Mouse (Mus musculus): Measurements from ENCODE around the gene Coro1b. TPM values are rescaled to one million over a fixed set of nuclear protein-coding genes. Genes with fewer than 3 reads are reported as not detected.

Coro1b gene
- 137 and 146 TPM in 2 replicates for polyA plus RNA-seq (2015; fragmentation: Nextera tagmentation; extraction: Ambion mirVana)

- Histone ChIP-seq H3K4me1 (peaks cover 18% of the 10 kb centered on the region), H3K4me2 (replicated peaks) (peak within 1 kb of the TSS; percentile 91), H3K9ac (peak within 1 kb of the TSS; percentile 91), H3K27me3 (no peaks in the 10 kb centered on the region), H3K4me3 (peak within 1 kb of the TSS; percentile 94), H3K9me3 (no peaks in the 10 kb centered on the region), H3K27ac (peak within 1 kb of the TSS; percentile 58; the same call in 1 of the 2 replicates), H3K36me3 (peaks cover 35% of the 10 kb centered on the region)
- ATAC-seq (ENCODE audit: low FRiP score, low read depth) = peak; percentile 96
- under 1% methylated on average over 33 of the region's 33 CpGs for WGBS
These were observed at the start of gene Coro1b for GRCm38 (mm10) chr19:4148491-4148806. Gene Coro1b (plus strand): TSS chr19:4148619.

DNA sequence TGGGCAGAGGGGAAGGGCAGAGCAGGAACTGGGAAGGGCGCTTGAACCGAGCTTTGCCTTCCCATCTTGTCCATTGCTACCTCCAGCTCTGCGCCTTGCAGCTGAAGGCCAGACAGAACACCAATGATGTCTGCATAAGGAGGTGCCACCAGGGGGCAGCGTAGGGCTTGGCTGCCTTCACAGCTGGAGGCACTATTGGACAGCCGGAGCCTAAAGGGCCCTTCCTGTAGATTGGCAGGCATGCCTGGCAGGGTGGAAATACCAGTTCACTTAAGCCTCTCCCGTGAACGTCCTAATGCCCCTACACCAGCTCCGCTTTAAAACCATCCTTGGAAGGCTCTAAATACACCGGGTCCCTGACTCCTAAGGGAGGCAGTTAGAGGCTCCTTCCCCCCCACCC, 49.4 kb upstream of the Coro1b start:
- 10% methylated on average over 9 of the region's 9 CpGs for whole genome bisulfite sequencing

DNA sequence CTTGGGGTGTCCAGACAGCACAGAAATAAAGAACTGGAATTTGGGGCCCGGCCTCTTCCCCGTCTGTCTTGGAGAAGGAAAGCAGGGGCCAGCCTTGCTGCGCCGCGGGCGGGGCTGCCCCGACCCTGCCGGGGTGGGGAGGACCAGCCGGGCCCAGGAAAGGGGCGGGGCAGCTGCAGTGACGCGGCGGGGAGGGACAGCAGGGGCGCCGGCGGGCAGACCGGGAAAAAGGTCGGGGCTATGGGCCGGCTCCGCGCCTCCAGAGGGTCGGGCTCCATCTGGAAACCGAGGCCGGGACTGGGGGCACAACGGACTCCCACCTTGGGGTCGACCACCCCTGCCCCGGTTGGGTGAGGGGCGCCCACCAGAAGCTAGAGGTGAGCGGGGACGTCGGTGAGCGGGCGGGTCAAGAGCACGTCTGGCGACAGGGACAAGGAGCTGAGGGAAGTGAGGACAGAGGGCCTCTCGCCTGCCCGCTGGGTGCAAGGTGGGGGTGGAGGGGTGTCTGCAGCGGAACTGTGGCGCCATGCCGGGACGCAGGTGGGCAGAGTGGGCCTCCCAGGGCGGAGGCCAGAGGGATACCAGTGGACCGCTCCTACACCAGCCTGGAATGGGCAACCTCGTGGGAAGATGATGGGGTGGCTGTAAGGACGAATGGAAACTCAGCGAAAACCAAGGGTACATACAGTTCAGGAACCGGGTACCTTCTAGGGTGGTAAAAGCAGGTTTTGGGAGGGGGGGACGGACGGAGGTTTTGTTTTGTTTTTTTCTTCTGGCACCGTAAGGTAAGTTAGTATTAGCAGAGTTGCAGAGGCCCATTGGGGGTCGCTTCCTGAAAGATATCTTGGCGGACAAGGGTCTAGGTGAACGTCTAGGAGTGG, 48.3 kb upstream of the Coro1b start, which contains the start of gene Pitpnm1:
TSS of gene Pitpnm1 (plus strand) at position 162 of the 881 bp plus-strand sequence.
- Histone ChIP-seq H3K4me2 (replicated peaks) (peak within 1 kb of the TSS; percentile 95), H3K9me3 (no peaks in the 10 kb centered on the region), H3K4me1 (peaks cover 49% of the 10 kb centered on the region), H3K27me3 (peaks cover 45% of the 10 kb centered on the region), H3K9ac (peak within 1 kb of the TSS; percentile 66), H3K36me3 (no peaks in the 10 kb centered on the region), H3K27ac (no peak within 1 kb of the TSS), H3K4me3 (peak within 1 kb of the TSS; percentile 49)
- under 1% methylated on average over 46 of the region's 53 CpGs for WGBS
- ATAC-seq (ENCODE audit: low FRiP score, low read depth) = no peak

More for the DNA sequence above, 49.4 kb upstream of the Coro1b start:
- Histone ChIP-seq H3K27me3 (peaks cover 45% of the 10 kb centered on the region), H3K4me2 (replicated peaks) (peak overlapping the region; percentile 95), H3K36me3 (no peaks in the 10 kb centered on the region), H3K27ac (no peak overlapping the region), H3K4me1 (peaks cover 49% of the 10 kb centered on the region), H3K4me3 (peak overlapping the region; percentile 10; the same call in 1 of the 2 replicates), H3K9me3 (no peaks in the 10 kb centered on the region), H3K9ac (no peak overlapping the region)
- no peak for ATAC-seq (ENCODE audit: low FRiP score, low read depth)

- Histone ChIP-seq H3K27me3 (peaks cover 45% of the 10 kb centered on the region), H3K4me1 (peaks cover 49% of the 10 kb centered on the region), H3K4me2 (replicated peaks) (peak overlapping the region; percentile 95), H3K4me3 (peak overlapping the region; percentile 49), H3K9ac (peak overlapping the region; percentile 66), H3K36me3 (no peaks in the 10 kb centered on the region; the same call in 1 of the 2 replicates), H3K27ac (no peak overlapping the region), H3K9me3 (no peaks in the 10 kb centered on the region)
- under 1% methylated on average over 51 of the region's 52 CpGs for whole genome bisulfite sequencing
- no peak for ATAC-seq (ENCODE audit: low FRiP score, low read depth)
These were observed 47.6 kb upstream of the Coro1b start for GRCm38 (mm10) chr19:4100718-4101261.

DNA sequence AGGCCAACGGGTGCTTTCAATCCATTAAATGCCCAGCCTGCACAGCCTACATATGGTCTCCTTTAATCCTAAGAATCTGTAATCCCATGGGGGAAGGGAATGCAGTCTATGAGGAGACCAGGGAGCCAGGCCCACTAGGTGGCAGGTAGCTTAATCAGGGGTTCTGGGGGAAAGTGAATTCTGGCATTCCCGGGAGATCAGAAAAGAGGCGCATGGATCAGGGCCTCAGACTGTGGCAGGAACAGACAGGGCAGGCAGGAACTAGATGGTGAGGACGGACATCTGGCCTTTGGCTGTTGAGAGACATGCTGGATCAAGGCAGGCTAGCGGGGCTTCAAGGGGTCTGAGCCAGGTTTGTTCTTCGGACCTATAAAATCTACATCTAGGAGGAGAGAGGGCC, 47.0 kb upstream of the Coro1b start:
- H3K4me1 ChIP-seq = peaks cover 42% of the 10 kb centered on the region
- H3K27me3 ChIP-seq = peaks cover 45% of the 10 kb centered on the region
- H3K9ac ChIP-seq = peak overlapping the region; percentile 66; the same call in 1 of the 2 replicates
- no peak for ATAC-seq (ENCODE audit: low FRiP score, low read depth)
- H3K4me2 ChIP-seq (replicated peaks) = peak overlapping the region; percentile 95
- H3K4me3 ChIP-seq = peak overlapping the region; percentile 49
- H3K27ac ChIP-seq = no peak overlapping the region
- no peaks in the 10 kb centered on the region; the same call in 1 of the 2 replicates for H3K36me3 ChIP-seq
- no peaks in the 10 kb centered on the region for H3K9me3 ChIP-seq
- WGBS = 56% methylated on average over 6 of the region's 6 CpGs

GRCm38 (mm10) chr19:4102049-4102448, 46.4 kb upstream of the Coro1b start:
- WGBS = 87% methylated on average over 2 of the region's 2 CpGs
- peaks cover 41% of the 10 kb centered on the region for H3K4me1 ChIP-seq
- no peak for ATAC-seq (ENCODE audit: low FRiP score, low read depth)

GRCm38 (mm10) chr19:4102626-4103025, 45.8 kb upstream of the Coro1b start:
- no peaks in the 10 kb centered on the region for H3K9me3 ChIP-seq
- 90% methylated on average over 12 of the region's 12 CpGs for WGBS
- no peak for ATAC-seq (ENCODE audit: low FRiP score, low read depth)
- no peaks in the 10 kb centered on the region; the same call in 1 of the 2 replicates for H3K36me3 ChIP-seq
- peaks cover 37% of the 10 kb centered on the region for H3K4me1 ChIP-seq
- H3K27me3 ChIP-seq = peaks cover 45% of the 10 kb centered on the region
- no peak overlapping the region for H3K27ac ChIP-seq
- no peak overlapping the region for H3K9ac ChIP-seq
- H3K4me3 ChIP-seq = no peak overlapping the region
- H3K4me2 ChIP-seq (replicated peaks) = no peak overlapping the region

More at GRCm38 (mm10) chr19:4102049-4102448, 46.4 kb upstream of the Coro1b start:
- no peaks in the 10 kb centered on the region for H3K9me3 ChIP-seq
- no peak overlapping the region for H3K9ac ChIP-seq
- peaks cover 45% of the 10 kb centered on the region for H3K27me3 ChIP-seq
- H3K27ac ChIP-seq = no peak overlapping the region
- no peak overlapping the region for H3K4me2 ChIP-seq (replicated peaks)
- H3K4me3 ChIP-seq = no peak overlapping the region
- H3K36me3 ChIP-seq = no peaks in the 10 kb centered on the region; the same call in 1 of the 2 replicates

GRCm38 (mm10) chr19:4103294-4103693, 45.1 kb upstream of the Coro1b start:
- no peak for ATAC-seq (ENCODE audit: low FRiP score, low read depth)
- Histone ChIP-seq H3K36me3 (no peaks in the 10 kb centered on the region; the same call in 1 of the 2 replicates), H3K27me3 (peaks cover 45% of the 10 kb centered on the region), H3K27ac (no peak overlapping the region), H3K4me2 (replicated peaks) (no peak overlapping the region), H3K9ac (no peak overlapping the region), H3K4me1 (peaks cover 32% of the 10 kb centered on the region), H3K4me3 (no peak overlapping the region), H3K9me3 (no peaks in the 10 kb centered on the region)
- WGBS = 92% methylated on average over 18 of the region's 18 CpGs

- Histone ChIP-seq H3K27ac (no peak overlapping the region), H3K27me3 (peaks cover 45% of the 10 kb centered on the region), H3K9ac (no peak overlapping the region), H3K4me2 (replicated peaks) (no peak overlapping the region), H3K9me3 (no peaks in the 10 kb centered on the region), H3K4me3 (no peak overlapping the region), H3K4me1 (peaks cover 28% of the 10 kb centered on the region), H3K36me3 (no peaks in the 10 kb centered on the region; the same call in 1 of the 2 replicates)
- WGBS = 80% methylated on average over 3 of the region's 3 CpGs
- ATAC-seq (ENCODE audit: low FRiP score, low read depth) = no peak
These were observed 44.6 kb upstream of the Coro1b start for GRCm38 (mm10) chr19:4103792-4104191.

- H3K9me3 ChIP-seq = no peaks in the 10 kb centered on the region
- H3K4me1 ChIP-seq = peaks cover 20% of the 10 kb centered on the region
- H3K4me2 ChIP-seq (replicated peaks) = no peak overlapping the region
- no peak overlapping the region for H3K4me3 ChIP-seq
- no peak for ATAC-seq (ENCODE audit: low FRiP score, low read depth)
- H3K36me3 ChIP-seq = no peaks in the 10 kb centered on the region; the same call in 1 of the 2 replicates
- H3K9ac ChIP-seq = no peak overlapping the region
- WGBS = 90% methylated on average over 16 of the region's 16 CpGs
- no peak overlapping the region for H3K27ac ChIP-seq
- H3K27me3 ChIP-seq = peaks cover 38% of the 10 kb centered on the region
These were observed 43.7 kb upstream of the Coro1b start for GRCm38 (mm10) chr19:4104675-4105194.

DNA sequence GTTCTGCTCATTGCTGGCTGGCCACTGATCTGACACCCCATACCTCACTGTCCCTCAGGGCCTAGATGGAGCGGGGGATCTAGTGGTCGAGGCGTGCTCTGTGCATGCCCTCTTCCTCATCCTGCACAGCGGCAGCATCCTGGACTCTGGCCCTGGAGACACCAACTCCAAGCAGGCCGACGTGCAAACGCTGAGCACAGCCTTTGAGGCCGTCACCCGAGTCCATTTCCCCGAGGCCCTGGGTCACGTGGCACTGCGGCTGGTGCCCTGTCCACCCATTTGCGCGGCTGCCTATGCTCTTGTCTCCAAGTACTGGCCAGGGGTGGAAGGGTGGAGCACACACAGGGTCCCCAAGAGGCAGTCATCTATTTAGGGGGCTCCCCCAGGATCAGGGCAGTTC, 41.8 kb upstream of the Coro1b start:
- Histone ChIP-seq H3K36me3 (peaks cover 3% of the 10 kb centered on the region; the same call in 1 of the 2 replicates), H3K4me3 (no peak overlapping the region), H3K4me2 (replicated peaks) (no peak overlapping the region), H3K27ac (no peak overlapping the region), H3K9ac (no peak overlapping the region), H3K27me3 (peaks cover 19% of the 10 kb centered on the region), H3K4me1 (peaks cover under 1% of the 10 kb centered on the region; the same call in 1 of the 2 replicates), H3K9me3 (no peaks in the 10 kb centered on the region)
- WGBS = 89% methylated on average over 14 of the region's 14 CpGs
- no peak for ATAC-seq (ENCODE audit: low FRiP score, low read depth)

DNA sequence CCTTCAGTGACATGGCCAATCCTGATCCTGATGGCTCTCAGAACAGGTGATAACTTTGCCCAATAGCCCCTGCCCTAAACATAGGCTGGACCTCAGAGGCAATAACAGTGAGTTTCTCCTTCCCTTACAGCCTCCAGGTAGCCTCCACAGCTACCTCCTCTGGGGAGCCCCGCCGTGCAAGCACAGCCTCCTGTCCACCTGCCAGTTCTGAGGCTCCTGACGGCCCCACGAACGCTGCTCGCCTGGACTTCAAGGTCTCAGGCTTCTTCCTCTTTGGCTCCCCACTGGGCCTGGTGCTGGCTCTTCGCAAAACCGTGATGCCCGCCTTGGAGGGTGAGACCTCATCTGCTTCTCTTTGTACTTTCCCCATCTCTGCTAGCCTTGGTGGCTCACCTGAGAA, 39.9 kb upstream of the Coro1b start:
- no peak for ATAC-seq (ENCODE audit: low FRiP score, low read depth)
- 84% methylated on average over 9 of the region's 9 CpGs for WGBS
- H3K9me3 ChIP-seq = no peaks in the 10 kb centered on the region
- no peak overlapping the region for H3K4me3 ChIP-seq
- no peak overlapping the region for H3K4me2 ChIP-seq (replicated peaks)
- H3K4me1 ChIP-seq = peaks cover 6% of the 10 kb centered on the region
- H3K27me3 ChIP-seq = peaks cover under 1% of the 10 kb centered on the region; the same call in 1 of the 2 replicates
- H3K36me3 ChIP-seq = peaks cover 22% of the 10 kb centered on the region
- no peak overlapping the region for H3K27ac ChIP-seq
- H3K9ac ChIP-seq = no peak overlapping the region
